Comparison of ENCODE assay signal across 19 mouse cellular contexts in the genomic region with DNA sequence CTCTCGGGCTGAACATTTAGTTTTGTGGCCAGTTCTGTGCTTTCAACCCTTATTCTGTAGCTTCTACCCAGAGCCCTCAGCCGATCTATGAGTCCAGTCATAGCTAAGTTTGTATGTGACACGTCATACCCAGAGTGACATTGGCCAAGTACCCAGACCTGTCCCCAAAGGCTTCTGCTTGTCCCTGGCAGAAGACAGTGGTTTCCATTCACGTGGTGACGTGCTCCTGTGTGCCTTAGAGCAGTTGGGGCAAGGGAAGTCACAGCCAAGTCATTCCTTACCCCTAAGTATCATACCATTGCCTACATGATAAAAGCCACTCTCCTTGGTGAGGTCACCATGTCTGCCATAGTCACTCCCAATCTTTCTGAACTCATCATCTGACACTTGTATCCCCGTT.
DNase-seq lines count a peak whose midpoint lies in the region; ATAC-seq lines count a peak whose summit lies in the region.
"Had no signal": no experiment of that assay in that cellular context is flagged by ENCODE, and none has a peak within 500 bp of the region (broad histone marks: within the 10 kb centered on the region; RNA-seq: fewer than 3 reads in every experiment).

No protein-coding gene starts in this region.

- ATAC-seq in cerebellum, adult (ENCODE audit: insufficient number of reproducible peaks, low FRiP score, low TSS enrichment) = no peak
- ATAC-seq: forebrain, embryonic 16.5 days; hindbrain, postnatal 0 days; intestine, embryonic 15.5 days had no signal

- intact Hi-C loops in heart, postnatal 25 days (cut with DNase I) = no loop called here
- intact Hi-C loops in heart, postnatal 10 days (cut with DNase I) = loop anchor here (2.0 kb wide), 1 partner anchor 61 kb away; the partner anchor contains the start of gene Fhl2

- peak; percentile 20 for DNase-seq in adrenal gland, postnatal 14 days
- DNase-seq in adrenal gland, postnatal 4 days (ENCODE audit: low spot score in 2 of 2) = no peak
- peak; percentile 80 to 89 for DNase-seq in heart, adult 18-20 months
- DNase-seq in heart, postnatal 25 days (ENCODE audit: low spot score) = no peak
- peak; percentile 63 to 87 for DNase-seq in heart, postnatal 10 days
- no peak for DNase-seq in cerebellum, adult 8-10 months
- DNase-seq: cerebellum, adult 11-12 months; cerebellum, postnatal 10 days; kidney, adult 2 months; kidney, postnatal 36 days; lung, embryonic 14.5 days; lung, postnatal 14 days; midbrain, embryonic 14.5 days; thymus, adult 18-20 months; thymus, postnatal 25 days had no signal

Comparison
In these comparisons a context has a peak if more than half of its experiments do, and no peak if none do; other contexts are left out.
1. DNase-seq: peak in adrenal gland, postnatal 14 days (single experiment), heart, adult 18-20 months (2 of 2) and heart, postnatal 10 days (2 of 2); none in adrenal gland, postnatal 4 days (0 of 2), heart, postnatal 25 days (single experiment) and cerebellum, adult 8-10 months (single experiment).